Mouse (Mus musculus): Measurements from ENCODE around the gene Rnf186. TPM values are rescaled to one million over a fixed set of nuclear protein-coding genes. Genes with fewer than 3 reads are reported as not detected.

Rnf186 gene
- polyA plus RNA-seq, 1 experiment from 2014 or later: 0.13 TPM

- no peak for ATAC-seq (replicated peaks; ENCODE audit: insufficient number of reproducible peaks, insufficient read depth, low FRiP score, low read depth)
- H3K4me1 ChIP-seq (replicated peaks): peaks cover 6% of the 10 kb centered on the region; the same call in 1 of the 2 replicates
- WGBS: 52% methylated on average over 6 of the region's 6 CpGs
- no peaks in the 10 kb centered on the region for H3K36me3 ChIP-seq
- no peak overlapping the region for H3K4me3 ChIP-seq
- H3K9me3 ChIP-seq (replicated peaks): no peaks in the 10 kb centered on the region
- H3K27me3 ChIP-seq: 0 out of 2 replicates have a peak, but pooled peaks cover 8% of the 10 kb centered on the region
- H3K4me2 ChIP-seq: no peak overlapping the region
- H3K9ac ChIP-seq: no peak overlapping the region
- H3K27ac ChIP-seq: no peak overlapping the region; the same call in 1 of the 2 replicates
These were observed 24.9 kb upstream of the Rnf186 start for GRCm38 (mm10) chr4:138941966-138942365.

GRCm38 (mm10) chr4:138943730-138944129 lies 23.2 kb upstream of the Rnf186 start:
- H3K27ac ChIP-seq: no peak overlapping the region
- peak overlapping the region; percentile 42 for H3K4me2 ChIP-seq
- H3K9ac ChIP-seq: no peak overlapping the region
- 22% methylated on average over 15 of the region's 15 CpGs for WGBS
- peaks cover 6% of the 10 kb centered on the region; the same call in 1 of the 2 replicates for H3K4me1 ChIP-seq (replicated peaks)
- H3K36me3 ChIP-seq: no peaks in the 10 kb centered on the region
- ATAC-seq (replicated peaks; ENCODE audit: insufficient number of reproducible peaks, insufficient read depth, low FRiP score, low read depth): peak; percentile 53
- no peaks in the 10 kb centered on the region for H3K9me3 ChIP-seq (replicated peaks)
- 0 out of 2 replicates have a peak, but pooled peaks cover 13% of the 10 kb centered on the region for H3K27me3 ChIP-seq
- peak overlapping the region; percentile 39 for H3K4me3 ChIP-seq

GRCm38 (mm10) chr4:138948257-138948656 lies 18.7 kb upstream of the Rnf186 start:
- H3K9ac ChIP-seq: no peak overlapping the region
- H3K9me3 ChIP-seq (replicated peaks): no peaks in the 10 kb centered on the region
- H3K4me3 ChIP-seq: no peak overlapping the region
- 0 out of 2 replicates have a peak, but pooled peaks cover 7% of the 10 kb centered on the region for H3K27me3 ChIP-seq
- H3K36me3 ChIP-seq: no peaks in the 10 kb centered on the region
- no peak for ATAC-seq (replicated peaks; ENCODE audit: insufficient number of reproducible peaks, insufficient read depth, low FRiP score, low read depth)
- 89% methylated on average over 2 of the region's 2 CpGs for WGBS
- H3K27ac ChIP-seq: no peak overlapping the region
- 0 out of 2 replicates have a peak, but pooled peaks cover 4% of the 10 kb centered on the region for H3K4me1 ChIP-seq (replicated peaks)
- no peak overlapping the region for H3K4me2 ChIP-seq

DNA sequence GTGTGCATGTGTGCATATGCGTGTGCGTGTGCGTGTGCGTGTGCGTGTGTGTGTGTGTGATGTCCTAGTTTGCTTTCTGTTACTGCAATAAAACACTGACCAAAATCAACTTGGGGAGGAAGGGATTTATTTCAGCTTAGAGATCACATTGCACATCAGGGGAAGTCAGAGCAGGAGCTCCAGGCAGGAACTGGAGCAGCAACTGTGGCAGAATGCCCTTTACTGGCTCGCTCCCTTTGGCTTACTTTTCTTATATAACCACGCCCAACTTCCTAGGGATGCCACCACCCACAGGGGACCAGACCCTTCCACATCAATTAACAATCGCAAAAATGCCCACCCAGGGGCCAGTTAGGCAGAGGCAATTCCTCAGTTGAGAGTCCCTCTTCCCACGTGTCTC lies 8.3 kb upstream of the Rnf186 start:
- no peak overlapping the region for H3K27ac ChIP-seq
- no peaks in the 10 kb centered on the region for H3K36me3 ChIP-seq
- H3K9me3 ChIP-seq (replicated peaks): no peaks in the 10 kb centered on the region
- H3K4me2 ChIP-seq: no peak overlapping the region
- 79% methylated on average over 9 of the region's 9 CpGs for WGBS
- H3K27me3 ChIP-seq: no peaks in the 10 kb centered on the region
- H3K4me1 ChIP-seq (replicated peaks): no peaks in the 10 kb centered on the region
- no peak for ATAC-seq (replicated peaks; ENCODE audit: insufficient number of reproducible peaks, insufficient read depth, low FRiP score, low read depth)
- H3K9ac ChIP-seq: no peak overlapping the region
- H3K4me3 ChIP-seq: no peak overlapping the region

- Histone ChIP-seq H3K27ac (no peak overlapping the region), H3K4me2 (no peak overlapping the region), H3K36me3 (no peaks in the 10 kb centered on the region), H3K9ac (no peak overlapping the region), H3K4me3 (no peak overlapping the region), H3K4me1 (replicated peaks) (no peaks in the 10 kb centered on the region), H3K27me3 (no peaks in the 10 kb centered on the region), H3K9me3 (replicated peaks) (no peaks in the 10 kb centered on the region)
- WGBS: 79% methylated on average over 15 of the region's 15 CpGs
- no peak for ATAC-seq (replicated peaks; ENCODE audit: insufficient number of reproducible peaks, insufficient read depth, low FRiP score, low read depth)
These were observed 7.8 kb upstream of the Rnf186 start for GRCm38 (mm10) chr4:138959120-138959519.

DNA sequence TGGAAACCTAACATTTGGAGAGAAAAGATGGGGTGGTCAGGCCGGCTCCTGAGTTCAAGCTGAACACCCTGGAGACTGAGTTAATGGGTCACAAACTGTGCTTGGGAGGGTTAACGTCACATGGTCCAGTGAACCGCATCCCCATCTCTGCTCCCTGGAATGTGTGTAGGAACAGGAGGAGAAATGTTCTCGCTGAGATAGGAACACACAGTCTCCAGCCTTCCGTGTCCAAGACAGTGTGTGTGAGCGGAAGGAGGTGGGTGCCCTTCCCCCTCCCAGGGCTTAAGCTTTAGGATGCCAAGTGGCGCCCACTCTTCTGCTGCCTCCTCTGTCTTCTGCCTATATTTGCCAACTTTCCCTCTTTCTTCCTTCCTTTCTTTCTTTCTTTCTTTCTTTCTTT lies 7.0 kb upstream of the Rnf186 start:
- no peaks in the 10 kb centered on the region for H3K36me3 ChIP-seq
- H3K9ac ChIP-seq: no peak overlapping the region
- no peak overlapping the region for H3K27ac ChIP-seq
- no peaks in the 10 kb centered on the region for H3K4me1 ChIP-seq (replicated peaks)
- H3K9me3 ChIP-seq (replicated peaks): no peaks in the 10 kb centered on the region
- H3K27me3 ChIP-seq: no peaks in the 10 kb centered on the region
- 64% methylated on average over 7 of the region's 7 CpGs for WGBS
- no peak overlapping the region for H3K4me2 ChIP-seq
- ATAC-seq (replicated peaks; ENCODE audit: insufficient number of reproducible peaks, insufficient read depth, low FRiP score, low read depth): no peak
- no peak overlapping the region for H3K4me3 ChIP-seq

DNA sequence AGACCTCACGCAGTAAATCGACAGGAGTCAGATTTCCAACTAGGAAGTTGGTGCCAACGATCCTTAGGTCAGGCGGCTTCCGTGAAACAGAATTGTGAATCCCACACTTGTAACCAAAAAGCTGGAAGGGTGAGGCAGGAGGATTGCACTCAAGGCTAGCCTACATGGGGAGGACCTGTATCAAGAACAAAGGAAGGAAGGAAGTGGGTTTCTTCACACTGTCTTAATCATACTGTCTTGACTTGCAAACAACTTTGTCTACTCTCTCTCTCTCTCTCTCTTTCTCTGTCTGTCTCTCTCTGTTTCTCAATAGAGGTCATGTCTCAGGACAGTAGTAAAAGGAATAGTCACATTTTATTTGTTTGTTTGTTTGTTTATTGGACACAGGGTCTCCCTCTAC lies 4.2 kb upstream of the Rnf186 start:
- H3K36me3 ChIP-seq: no peaks in the 10 kb centered on the region
- H3K9me3 ChIP-seq (replicated peaks): no peaks in the 10 kb centered on the region
- H3K4me3 ChIP-seq: no peak overlapping the region
- ATAC-seq (replicated peaks; ENCODE audit: insufficient number of reproducible peaks, insufficient read depth, low FRiP score, low read depth): no peak
- no peaks in the 10 kb centered on the region for H3K4me1 ChIP-seq (replicated peaks)
- no peak overlapping the region for H3K27ac ChIP-seq
- H3K9ac ChIP-seq: no peak overlapping the region
- WGBS: 74% methylated on average over 5 of the region's 5 CpGs
- H3K4me2 ChIP-seq: no peak overlapping the region
- H3K27me3 ChIP-seq: no peaks in the 10 kb centered on the region

- Histone ChIP-seq H3K36me3 (no peaks in the 10 kb centered on the region), H3K27me3 (no peaks in the 10 kb centered on the region), H3K4me2 (no peak overlapping the region), H3K27ac (no peak overlapping the region), H3K4me1 (replicated peaks) (peaks cover 10% of the 10 kb centered on the region), H3K9ac (no peak overlapping the region), H3K4me3 (no peak overlapping the region), H3K9me3 (replicated peaks) (no peaks in the 10 kb centered on the region)
- WGBS: 51% methylated on average over 5 of the region's 5 CpGs
- no peak for ATAC-seq (replicated peaks; ENCODE audit: insufficient number of reproducible peaks, insufficient read depth, low FRiP score, low read depth)
These were observed 1.0 kb upstream of the Rnf186 start for GRCm38 (mm10) chr4:138965871-138966270.

- 68% methylated on average over 15 of the region's 15 CpGs for WGBS
- no peak overlapping the region for H3K4me2 ChIP-seq
- H3K9me3 ChIP-seq (replicated peaks): no peaks in the 10 kb centered on the region
- no peaks in the 10 kb centered on the region for H3K27me3 ChIP-seq
- no peak overlapping the region for H3K9ac ChIP-seq
- no peaks in the 10 kb centered on the region for H3K36me3 ChIP-seq
- H3K4me1 ChIP-seq (replicated peaks): peaks cover 17% of the 10 kb centered on the region
- ATAC-seq (replicated peaks; ENCODE audit: insufficient number of reproducible peaks, insufficient read depth, low FRiP score, low read depth): no peak
- H3K4me3 ChIP-seq: no peak overlapping the region
- H3K27ac ChIP-seq: no peak overlapping the region
These were observed 573 bp downstream of the Rnf186 start for GRCm38 (mm10) chr4:138967485-138967884.

DNA sequence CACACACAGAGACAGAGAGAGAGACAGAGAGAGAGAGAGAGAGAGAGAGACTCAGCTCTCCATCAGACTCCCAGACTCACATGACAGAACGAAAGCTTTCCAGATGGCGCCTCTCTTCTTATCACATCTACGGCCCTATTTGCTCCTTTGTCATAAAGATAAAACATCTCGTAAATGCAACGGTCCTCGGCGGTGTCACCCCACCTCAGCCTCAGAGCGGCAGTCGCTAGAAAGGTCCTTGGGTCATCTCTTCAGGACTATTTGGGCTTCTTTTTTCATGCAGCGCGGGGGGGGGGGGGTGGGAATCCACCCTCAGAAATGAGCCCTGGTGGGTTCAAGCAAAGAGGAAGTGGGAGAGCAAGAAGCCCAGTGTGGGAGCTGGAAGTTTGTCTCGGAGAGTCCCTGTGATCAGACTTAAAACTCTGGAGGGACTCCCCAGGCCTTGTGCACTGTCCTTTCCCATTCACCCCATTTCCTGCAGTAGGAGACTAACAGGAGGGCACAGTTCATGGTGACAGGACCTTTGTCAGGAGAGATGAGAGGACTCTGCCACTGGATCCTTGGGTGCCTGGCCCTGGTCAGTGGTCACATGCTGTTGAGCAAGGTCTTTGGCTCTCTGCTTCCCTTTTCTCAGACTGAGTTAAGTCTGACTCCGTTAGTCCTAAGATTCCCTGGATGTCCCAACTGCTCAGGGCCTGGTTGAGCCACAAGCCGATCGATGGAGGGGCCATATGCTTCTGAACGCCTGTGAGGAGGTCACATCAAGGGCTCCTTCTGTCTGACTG lies 2.1 kb downstream of the Rnf186 start:
- H3K27me3 ChIP-seq: no peaks in the 10 kb centered on the region
- peaks cover 17% of the 10 kb centered on the region for H3K4me1 ChIP-seq (replicated peaks)
- ATAC-seq (replicated peaks; ENCODE audit: insufficient number of reproducible peaks, insufficient read depth, low FRiP score, low read depth): no peak
- H3K9ac ChIP-seq: no peak overlapping the region
- H3K36me3 ChIP-seq: no peaks in the 10 kb centered on the region
- WGBS: 43% methylated on average over 16 of the region's 16 CpGs
- H3K27ac ChIP-seq: no peak overlapping the region
- no peak overlapping the region for H3K4me2 ChIP-seq
- no peak overlapping the region for H3K4me3 ChIP-seq
- no peaks in the 10 kb centered on the region for H3K9me3 ChIP-seq (replicated peaks)

GRCm38 (mm10) chr4:138969736-138970135 lies 2.8 kb downstream of the Rnf186 start:
- no peaks in the 10 kb centered on the region for H3K36me3 ChIP-seq
- no peak overlapping the region; the same call in 1 of the 2 replicates for H3K27ac ChIP-seq
- H3K9me3 ChIP-seq (replicated peaks): no peaks in the 10 kb centered on the region
- H3K9ac ChIP-seq: no peak overlapping the region
- 37% methylated on average over 9 of the region's 9 CpGs for whole genome bisulfite sequencing
- ATAC-seq (replicated peaks; ENCODE audit: insufficient number of reproducible peaks, insufficient read depth, low FRiP score, low read depth): no peak
- peaks cover 17% of the 10 kb centered on the region for H3K4me1 ChIP-seq (replicated peaks)
- no peak overlapping the region for H3K4me3 ChIP-seq
- H3K27me3 ChIP-seq: no peaks in the 10 kb centered on the region
- no peak overlapping the region for H3K4me2 ChIP-seq

GRCm38 (mm10) chr4:138971371-138971770 lies 4.5 kb downstream of the Rnf186 start:
- no peak overlapping the region for H3K4me2 ChIP-seq
- no peak for ATAC-seq (replicated peaks; ENCODE audit: insufficient number of reproducible peaks, insufficient read depth, low FRiP score, low read depth)
- H3K9me3 ChIP-seq (replicated peaks): no peaks in the 10 kb centered on the region
- H3K9ac ChIP-seq: no peak overlapping the region
- no peaks in the 10 kb centered on the region for H3K27me3 ChIP-seq
- no peak overlapping the region for H3K4me3 ChIP-seq
- no peaks in the 10 kb centered on the region for H3K36me3 ChIP-seq
- no peak overlapping the region for H3K27ac ChIP-seq
- H3K4me1 ChIP-seq (replicated peaks): peaks cover 19% of the 10 kb centered on the region
- WGBS: 88% methylated on average over 6 of the region's 6 CpGs

All from heart, embryonic 15.5 days (tissue).